Mouse (Mus musculus) kidney, postnatal 4 days (tissue): ENCODE measurements at regions not wholly inside any gene's neighbourhood (a gene's known extent, or its start where the extent isn't known, plus 50 kb on each side); places are given as distances from the start of the nearest gene placed in this dataset.

Experiments
- DNase-seq, 2 experiments: peaks; one replicate each; pipeline ENCODE4 v3.0.0; 2021; ENCODE audit warnings: mixed read lengths in 2 of 2

DNA sequence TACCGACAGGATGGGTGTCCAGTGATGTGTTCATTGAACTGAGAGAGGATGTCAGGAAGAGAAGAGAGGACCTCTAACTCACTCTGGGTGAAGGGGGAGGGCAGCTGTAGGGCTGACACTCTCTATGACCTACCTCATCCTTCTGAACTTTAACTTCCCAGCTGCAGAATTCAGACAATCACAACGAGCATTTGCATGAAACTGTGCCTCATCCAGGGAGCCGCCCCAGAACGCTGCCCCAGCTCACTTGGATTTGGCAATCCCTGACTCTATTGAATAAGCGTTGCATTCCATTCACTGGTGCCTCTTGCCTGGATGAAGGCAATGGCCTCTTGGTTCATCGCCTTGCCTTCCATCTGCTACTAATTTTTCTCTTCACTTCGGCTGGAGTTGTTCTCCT, 223.9 kb upstream of the Gm12728 start:
- no peak for DNase-seq

DNA sequence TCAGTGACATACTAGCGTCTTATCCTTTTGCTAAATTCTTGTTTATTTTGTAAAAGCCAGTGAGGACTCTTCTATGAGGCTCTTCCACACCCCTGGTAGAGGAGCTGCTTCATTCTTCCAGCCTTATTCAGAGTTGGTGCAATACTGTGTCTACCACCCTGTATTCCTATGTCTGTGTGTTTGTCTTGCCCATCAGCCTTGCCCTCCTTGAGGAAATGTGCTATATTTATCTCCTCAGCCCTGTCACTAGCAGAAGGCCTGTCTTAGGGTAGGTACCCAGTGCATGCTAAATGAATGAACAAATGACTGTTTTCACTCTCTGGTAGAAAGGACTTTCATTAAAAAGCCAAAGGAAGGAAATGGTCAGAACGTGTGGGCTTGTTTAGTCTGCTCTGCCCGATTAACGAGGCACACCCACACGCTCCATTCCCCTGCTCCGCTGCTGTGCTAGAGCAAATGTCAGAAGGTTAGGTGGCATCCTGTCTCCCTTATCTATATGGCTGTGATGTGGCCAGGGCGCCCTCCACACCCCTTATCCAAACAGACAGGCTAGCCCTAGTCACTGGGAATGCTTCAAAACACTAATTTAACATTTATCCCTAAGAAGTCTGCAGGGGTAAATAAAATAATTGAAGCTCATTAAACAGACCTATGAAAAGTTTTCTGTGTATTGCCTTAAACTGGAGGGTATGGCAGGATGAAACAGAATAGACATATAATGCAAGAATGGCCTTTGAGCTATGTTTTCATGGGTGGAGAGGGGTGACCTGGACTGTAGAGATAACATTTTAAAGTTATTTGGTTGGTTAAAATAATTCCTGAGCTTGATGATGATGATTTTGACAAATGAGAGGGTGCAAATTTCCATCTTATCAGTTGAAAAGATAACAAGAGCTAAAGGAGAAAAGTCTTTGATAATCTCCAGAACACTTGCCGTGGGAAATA, 222.9 kb upstream of the Gm12728 start:
- DNase-seq = no peak

DNA sequence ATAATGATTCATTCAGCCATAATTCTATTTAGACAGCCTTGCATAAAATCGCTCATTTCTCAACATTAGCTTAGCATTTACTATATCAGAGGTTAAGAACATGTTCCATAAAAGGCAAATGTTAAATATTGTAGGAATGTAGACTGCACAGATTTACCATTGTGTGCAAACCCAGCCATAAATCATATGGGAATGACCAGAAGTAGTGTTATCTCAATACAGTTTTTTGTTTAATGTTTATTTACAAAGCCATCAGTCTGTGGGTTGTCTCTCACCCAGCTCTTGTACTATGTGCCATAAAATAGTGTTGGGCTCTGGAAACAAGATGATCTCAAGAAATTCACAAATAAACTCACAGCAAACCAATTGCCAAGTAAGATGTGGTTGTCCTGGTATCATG, 220.0 kb upstream of the Gm12728 start:
- no peak for DNase-seq

DNA sequence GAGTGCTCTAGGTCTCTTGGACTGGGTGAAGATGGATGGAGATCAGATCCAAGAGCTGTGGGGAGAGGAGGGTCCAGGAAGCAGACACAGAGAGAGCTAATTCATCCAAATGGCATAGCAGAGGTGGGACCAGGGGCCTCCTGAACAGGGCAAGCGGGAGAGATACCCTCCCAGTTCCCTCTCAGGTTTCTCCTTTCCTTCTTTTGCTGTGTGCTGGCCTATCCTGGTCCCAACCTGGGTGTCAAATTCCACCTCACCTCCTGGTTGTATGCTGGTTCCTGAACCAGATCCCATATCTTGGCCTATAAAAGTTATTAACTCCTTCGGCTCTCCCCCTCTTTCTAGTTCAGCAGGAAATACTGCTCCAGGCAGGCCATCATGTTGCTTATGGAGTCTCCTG, 214.1 kb upstream of the Gm12728 start:
- DNase-seq = no peak

DNA sequence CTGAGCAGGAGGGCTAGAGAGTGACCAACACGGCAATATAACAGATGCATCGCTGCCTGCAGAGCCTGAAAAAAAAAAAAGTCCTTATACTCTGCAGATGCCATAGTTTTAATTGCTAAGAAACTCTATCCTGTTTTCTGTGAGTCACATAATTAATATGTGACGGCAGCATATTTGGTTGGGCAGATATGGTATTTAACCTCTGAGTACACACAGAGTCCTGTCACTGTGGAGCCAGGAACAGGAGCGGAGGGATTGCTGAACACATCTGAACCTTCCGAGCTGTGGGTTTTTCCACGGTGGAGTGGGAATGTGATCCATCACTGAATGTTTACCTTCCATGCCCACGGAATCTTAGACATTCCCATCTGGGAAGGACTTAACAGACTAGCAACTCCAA, 208.7 kb upstream of the Gm12728 start:
- no peak for DNase-seq

DNA sequence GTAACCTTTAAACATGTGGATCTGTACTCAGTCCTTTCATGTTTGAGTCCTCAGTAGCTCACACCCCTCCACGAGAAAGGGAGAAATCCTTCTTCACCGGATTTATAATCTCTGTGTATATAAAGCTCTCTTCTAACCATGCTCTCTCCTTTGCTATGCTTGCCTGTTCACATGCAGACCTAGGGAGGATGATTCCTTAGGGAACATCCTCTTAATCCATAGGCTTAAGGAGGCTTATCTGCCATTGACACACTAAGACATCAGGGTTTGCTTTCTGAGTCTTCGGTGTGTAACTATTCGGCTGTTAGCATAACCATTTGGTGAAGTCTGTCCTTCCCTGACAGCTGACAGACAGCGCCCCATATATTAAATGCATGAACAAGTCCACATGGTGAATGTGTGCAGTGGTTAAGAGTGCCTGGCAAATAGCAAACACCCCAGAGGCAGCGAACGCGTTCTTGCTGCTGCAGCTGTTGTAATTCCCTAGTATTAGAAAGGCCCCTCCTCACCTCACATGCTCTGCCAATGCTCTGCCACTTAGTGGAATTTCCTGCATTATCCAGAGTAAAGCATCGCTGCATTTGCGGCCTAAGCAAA, 205.2 kb upstream of the Gm12728 start:
- no peak for DNase-seq

DNA sequence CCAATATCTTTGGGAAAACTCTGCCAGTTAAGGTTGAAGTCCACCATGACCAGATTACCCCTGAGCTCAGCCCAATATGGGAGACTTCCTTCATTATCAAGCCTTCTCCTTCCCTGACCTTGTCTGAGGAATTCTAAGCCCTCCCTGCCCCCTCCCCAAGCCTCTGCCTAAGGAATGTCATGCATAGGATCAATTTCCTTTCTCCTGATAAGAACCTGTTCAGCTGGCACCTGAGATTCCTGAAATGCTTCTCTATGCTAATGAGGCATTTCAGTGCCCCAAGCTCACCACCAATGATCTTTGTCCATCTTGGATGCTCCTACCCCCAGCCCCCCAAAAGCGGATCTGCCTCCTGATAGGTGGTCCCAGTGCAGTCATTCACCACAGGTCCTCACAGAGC, 186.0 kb upstream of the Gm12728 start:
- no peak for DNase-seq

DNA sequence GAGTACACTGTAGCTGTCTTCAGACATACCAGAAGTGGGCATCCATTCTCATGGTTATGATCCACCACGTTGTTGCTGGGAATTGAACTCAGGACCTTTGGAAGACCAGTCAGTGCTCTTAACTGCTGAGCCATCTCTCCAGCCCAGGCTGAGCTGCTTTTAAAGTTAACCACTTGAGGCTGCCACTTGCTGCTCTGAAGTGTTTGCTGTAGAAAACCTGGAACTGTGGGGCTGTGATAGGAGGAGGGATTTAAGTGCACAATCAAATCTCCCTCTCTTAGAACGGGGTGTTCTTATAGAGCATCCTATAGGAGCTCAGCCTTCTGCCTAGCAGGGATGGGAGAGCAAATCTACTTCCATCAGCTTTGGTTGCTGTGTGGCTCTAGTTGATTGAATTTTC, 185.1 kb upstream of the Gm12728 start:
- no peak for DNase-seq

DNA sequence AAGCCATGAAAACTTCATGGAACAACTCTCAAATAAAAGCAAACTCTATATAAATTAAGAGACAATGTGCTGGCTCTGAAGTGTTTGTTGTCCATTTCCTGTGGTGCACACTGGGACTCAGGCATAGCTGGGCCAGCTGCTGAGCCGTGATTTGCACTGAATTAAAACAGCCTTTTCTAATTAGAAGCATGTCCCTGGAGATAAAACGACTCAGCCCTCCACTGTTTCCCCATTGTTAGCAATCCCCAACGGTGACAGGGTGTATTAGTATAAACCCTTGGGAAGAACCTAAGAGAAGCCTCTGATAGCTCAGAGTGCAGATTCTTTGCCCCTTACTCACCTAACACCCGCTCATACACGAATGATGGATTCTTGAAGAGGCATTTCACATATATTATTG, 182.9 kb upstream of the Gm12728 start:
- peak; percentile 22 to 39 for DNase-seq

DNA sequence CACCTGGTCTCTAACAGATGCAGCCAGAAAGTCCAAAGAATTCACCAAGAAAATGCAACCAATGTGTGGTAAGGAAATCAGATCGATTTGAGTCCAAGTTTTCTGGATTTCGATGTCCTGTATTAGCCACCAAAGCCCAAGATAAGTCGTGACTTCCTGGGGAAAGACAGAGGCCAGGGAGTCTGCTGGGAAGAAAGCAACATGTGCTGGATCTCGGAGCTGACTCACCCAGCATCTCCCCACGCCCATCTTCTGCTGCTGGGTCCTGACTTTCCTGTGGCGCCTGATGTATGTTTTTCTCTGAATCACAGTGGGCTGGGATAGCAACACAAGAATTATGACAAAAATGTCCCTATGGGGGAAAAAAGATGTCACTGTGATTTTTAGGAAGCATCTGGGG, 178.8 kb upstream of the Gm12728 start:
- DNase-seq = no peak

DNA sequence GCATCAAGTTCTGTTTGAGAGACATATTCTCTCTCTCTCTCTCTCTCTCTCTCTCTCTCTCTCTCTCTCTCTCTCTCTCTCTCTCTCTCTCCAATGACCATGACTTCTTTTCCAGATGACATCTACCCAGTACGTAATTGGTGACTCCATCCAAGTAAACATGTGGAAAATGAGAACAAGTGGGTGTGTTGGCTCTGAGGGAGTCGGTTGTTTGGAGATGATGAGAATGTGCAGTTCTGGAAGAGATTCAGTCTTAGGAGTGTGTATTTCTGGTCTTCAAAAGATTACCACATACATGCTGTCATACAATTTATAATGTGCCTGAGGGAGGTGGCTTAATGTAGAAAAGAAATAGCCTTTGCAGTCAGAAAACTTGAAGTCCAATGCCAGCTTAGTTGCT, 175.3 kb upstream of the Gm12728 start:
- DNase-seq = no peak

DNA sequence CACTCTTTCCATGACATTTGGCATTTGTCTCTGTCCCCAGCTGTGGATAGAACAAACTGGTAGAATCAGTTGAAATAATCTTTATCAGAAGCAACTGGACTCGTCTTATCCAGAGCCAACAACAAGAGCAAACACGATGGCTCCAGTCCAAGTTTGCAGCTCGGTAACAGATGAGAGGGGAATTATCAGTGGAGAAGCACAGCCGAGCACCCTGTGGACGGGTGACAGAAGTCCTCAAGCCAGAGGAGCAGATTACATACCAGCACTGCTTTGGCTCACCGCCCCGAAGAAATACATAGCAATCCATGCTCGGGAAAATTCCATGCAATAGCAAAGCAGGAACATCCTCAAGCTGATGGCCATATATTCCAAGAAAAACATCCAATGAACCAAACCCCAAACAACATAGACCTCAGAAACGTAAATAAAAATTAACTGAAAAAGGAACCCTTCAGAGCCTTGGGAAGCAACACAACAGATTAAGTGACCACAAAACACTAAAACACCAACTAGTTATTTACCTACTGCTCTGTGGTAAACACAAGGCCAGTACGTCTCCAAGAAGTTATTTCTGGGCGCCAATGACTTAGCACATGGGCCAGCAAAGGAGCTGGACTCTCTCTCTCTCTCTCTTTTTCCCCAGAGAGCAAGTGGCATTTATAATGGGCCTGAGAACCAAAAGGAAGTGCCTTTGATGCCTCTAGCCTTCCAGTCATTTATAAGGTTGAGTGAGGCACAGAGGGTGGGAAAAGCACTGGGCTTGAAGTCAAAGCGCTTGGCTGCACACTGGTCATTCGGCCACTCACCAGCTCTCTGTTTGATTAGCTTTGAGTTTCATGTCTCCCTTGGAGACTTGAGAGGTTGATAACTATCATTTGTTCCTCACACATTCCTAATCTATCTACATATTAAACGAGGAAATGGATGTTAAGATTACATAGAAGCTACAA, 163.0 kb upstream of the Gm12728 start:
- peak; percentile 67 to 73 for DNase-seq

DNA sequence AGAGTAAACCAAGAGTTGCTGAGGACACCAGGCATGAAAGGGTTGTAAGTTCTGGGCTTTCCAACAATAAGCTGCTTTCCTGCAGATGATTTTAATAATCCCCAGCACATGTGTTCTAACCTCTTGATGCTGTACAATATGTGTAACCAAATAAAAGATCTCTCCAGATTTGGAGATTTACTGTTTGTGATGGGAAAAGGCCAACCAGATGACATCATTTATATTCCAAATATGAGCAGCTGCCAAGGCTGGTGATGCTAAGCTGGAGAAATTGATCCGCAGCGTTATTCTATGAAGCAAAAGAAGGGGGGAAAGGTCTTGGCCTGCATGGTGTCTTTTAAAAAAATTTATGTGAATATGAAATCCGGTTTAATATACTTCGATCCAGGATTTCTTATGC, 160.1 kb upstream of the Gm12728 start:
- no peak for DNase-seq

DNA sequence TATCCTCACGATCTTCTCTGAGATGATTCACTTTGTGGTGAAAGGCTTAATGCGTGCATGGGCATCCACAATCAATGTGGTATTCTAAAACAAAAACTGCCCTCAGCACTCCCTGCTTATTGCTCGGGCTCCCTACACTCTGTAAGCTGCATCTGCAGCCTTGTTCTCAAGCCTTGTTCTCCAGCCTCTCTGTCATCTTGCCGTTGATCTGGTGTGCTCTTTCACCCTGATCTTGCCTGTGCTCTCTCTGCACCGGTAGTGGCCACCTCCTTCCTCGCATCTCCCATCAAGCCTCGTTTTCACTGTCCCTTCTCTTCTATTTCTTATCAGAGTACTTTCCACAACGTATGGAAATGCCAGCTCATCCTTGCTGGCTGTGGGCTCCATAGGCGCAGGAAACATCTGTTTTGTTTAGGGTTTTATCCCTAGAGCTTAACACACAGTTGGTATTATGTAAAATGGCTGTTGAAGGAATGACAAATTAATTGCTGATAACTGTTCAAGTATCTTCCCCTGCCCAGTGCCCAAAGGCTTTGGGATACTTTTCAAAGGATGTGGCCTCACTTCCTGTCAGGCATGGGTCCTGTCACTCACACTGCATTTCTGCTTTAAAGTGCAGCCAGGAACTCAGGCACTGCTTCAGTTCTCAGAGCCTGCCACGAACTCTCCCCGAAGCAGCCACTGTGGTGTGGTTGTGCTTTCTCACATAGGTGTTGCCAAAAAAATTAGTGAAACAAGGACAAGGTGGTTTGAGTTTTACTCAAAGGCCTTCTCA, 158.9 kb upstream of the Gm12728 start:
- DNase-seq = no peak

DNA sequence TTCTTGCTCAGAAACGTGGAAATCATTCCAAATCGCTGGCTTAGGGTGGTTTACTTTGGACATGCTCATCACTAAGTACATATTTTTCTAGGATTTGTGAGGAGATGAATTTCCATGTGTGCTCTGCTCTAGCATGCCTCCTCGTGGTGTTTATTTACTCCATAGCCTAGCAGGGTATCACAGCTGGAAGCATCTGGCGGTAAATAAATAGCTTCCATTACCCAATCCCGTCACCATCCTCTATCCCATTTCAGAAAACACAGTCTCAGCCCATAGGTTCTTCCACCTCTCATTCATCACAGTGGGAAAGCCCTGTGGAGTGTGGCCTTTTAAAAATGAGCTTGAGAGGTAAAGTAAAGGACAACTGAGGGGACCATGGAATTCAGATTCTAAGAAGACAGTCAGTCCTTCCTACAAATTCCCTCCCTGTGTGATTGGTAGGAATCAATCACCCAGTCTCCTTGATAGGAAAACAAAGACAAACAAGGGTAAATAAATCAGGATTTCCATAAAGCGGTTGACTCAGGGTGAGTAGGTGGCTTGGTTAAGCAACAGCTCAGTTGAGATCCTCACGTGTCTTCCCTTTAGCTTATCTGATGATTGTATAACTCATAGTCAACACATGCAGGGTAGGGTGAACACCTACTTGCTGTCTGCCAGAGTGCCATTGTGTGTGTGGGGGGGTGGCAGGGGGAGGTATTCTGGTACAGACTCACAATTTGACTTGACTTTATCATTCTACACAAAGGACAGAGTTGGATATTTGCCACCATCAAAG, 156.9 kb upstream of the Gm12728 start:
- no peak for DNase-seq

DNA sequence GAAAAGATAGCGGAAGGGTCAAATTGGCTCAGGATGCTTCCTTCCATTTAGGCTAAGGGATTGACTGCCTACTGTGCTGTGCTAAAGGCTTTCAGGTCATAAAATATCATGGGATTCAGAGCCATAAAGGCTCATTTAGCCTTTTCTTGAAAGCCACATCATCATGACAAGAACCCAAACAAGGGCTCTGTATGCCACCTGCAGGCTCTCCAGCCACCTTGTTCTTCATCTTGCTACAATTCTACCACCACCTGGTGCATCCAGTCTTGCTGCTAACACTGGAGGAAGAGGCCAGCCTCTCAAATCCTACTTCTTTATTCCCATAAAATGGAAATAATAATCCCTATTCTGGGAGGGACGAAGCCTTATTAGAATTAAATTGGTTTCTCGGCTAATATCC, 155.9 kb upstream of the Gm12728 start:
- no peak for DNase-seq

DNA sequence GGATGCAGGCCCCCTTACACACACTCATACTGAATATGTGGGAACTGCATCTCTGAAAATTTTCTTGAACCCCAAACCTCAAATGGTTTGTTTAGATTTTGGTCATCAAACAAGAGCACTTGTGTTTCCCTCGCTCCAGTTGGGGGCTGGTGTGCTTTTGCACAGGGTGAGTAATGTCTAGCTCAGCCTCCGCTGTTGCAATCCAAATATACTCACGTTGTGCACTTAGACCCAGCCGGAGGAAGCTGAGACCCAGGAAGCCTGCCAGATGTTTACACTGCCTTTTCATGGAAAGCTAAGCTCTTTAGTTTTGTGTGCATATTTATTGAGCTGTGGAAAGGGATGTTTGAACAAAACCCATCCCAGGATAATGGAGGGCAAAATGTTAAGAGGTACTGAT, 148.9 kb upstream of the Gm12728 start:
- peak in 1 of 2 experiments; percentile 24 for DNase-seq

DNA sequence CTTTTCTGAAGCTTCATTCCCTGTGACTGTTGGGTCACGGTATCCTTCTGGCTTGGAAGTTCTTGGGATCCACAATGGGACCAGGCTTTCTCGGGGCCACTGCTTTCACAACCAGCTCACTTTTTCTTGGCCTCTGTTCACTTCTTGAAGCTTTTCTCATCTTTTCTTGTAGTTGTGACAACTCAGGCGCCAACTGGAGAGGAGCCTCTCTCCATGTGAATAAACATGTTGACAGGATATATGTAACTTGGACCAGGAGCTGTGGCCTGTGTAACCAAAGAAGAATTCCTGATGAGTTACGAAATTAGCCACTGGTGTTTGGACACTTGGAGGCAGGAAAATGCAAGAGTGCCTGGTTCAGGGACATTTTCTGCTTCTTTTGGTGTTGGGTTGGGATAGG, 148.1 kb upstream of the Gm12728 start:
- no peak for DNase-seq

DNA sequence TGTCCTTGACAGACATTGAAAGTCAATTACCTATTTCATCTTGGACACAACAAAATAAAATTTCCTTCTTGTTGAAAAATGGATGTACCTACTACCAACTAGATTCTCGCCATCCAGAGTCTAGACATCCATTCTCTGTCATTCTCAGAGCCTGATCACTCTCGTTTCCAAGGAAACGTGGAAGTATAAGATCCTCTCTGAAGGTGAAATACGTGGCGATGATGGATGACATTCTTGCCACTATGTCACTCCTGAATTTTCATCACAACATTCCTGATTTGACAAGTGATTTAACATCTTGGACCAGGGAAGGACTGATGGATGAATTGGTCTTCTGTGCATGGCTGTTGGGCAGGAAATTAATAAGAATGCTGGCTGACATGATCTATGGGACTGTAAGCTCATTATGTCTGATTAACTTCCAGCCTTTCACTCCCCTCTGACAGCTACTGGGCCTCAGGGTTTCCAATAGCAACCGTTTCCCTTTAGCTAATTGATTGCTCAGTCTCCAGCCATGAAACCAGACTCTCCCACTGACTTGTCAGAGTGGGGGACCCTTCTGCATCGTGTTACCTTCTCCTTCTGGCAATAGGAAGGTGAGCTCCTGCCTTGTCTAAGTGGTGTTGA, 140.7 kb upstream of the Gm12728 start:
- no peak for DNase-seq

DNA sequence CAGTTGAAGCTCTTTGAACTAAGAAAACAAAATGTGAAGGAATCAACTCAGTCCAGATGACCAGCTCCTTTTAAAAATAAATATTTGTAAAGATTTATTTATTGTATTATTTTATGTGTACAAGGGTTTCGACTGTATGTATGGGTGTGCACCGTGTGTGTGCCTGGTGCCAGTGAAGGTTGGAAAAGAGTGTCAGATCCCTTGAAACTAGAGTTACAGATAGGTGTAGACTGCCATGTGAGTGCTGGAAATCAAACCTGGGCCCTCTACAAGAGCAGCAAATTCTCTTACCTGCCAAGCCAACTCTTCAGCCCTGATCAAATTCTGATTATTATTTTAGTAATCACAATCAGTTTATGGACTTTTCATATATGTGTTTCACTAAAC, 140.2 kb upstream of the Gm12728 start:
- no peak for DNase-seq

DNA sequence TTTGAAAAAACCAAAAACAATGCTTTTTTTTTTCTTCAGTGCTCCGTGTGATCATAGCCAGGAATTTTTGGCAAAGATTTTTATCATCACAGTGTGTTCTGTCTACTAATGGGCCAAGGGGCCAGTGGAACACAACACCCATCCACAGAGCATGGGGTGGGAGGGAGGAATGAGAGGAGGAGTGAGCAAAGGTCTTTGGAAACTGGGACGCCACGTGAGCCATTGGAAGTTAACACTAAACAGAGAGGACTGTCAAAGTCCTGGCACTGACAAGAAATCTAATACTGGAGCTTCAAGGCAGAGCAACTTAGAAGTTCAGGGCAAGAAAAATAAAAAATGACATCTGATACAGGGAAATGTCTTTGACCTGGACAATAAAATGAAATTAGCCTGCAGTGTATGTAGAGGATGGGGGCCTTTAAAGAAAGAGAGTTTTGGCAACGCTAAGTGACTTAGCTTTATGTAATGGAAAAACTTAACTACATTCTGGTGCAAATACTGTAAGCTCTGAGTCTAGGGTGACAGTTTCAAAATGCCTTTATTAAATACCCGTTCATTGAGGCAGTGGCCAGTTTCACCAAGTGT, 133.5 kb upstream of the Gm12728 start:
- peak; percentile 42 to 60 for DNase-seq
